Mouse (Mus musculus): Measurements from ENCODE around the gene Pik3cb. TPM values are rescaled to one million over a fixed set of nuclear protein-coding genes. Genes with fewer than 3 reads are reported as not detected.

Pik3cb gene
- polyA plus RNA-seq, 1 experiment, result 3.4 TPM

DNA sequence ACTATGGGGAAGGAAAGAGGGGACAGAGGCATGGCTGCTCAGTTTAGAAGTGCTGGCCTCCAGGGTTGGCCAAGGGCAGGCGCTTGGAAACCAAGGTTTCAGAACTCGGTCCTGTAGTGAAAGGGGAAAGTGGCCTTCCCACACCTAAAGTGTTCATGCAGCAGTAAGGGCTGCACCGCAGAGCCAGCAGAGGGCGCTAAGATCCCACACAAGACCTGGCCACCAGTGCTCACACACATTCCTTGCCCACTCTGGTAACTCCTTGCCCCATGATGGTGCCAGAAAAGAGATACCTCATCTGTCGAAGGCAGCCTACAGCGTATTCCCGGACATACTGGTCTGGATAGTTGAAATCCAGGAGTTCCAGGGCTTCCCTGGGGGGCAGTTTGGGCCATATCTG, 77.9 kb downstream of the Pik3cb start:
- no peak overlapping the region for H3ac ChIP-seq (ENCODE audit: control insufficient read depth, insufficient read length, low read depth)
- H3K4me3 ChIP-seq (ENCODE audit: insufficient read depth, poor library complexity, severe bottlenecking), result no peak overlapping the region
- no peak for TF ChIP-seq USF1 (IDR thresholded peaks at IDR 0.05; ENCODE audit: low read depth)
- TF ChIP-seq MAX (IDR thresholded peaks at IDR 0.05), result no peak
- no peak for TF ChIP-seq MYOD1 (IDR thresholded peaks at IDR 0.05; ENCODE audit: control insufficient read depth, insufficient read length, low read depth)
- TF ChIP-seq CEBPB (IDR thresholded peaks at IDR 0.05; ENCODE audit: low read depth), result no peak
- peak; percentile 94 for TF ChIP-seq CTCF (IDR thresholded peaks at IDR 0.05; ENCODE audit: control insufficient read depth, insufficient read depth, insufficient read length)
- no peak for TF ChIP-seq MYOG (IDR thresholded peaks at IDR 0.05; ENCODE audit: control insufficient read depth, extremely low read depth, insufficient read length)
- H3K27me3 ChIP-seq (ENCODE audit: control insufficient read depth, insufficient read depth, insufficient read length), result no peaks in the 10 kb centered on the region
- no peaks in the 10 kb centered on the region for H3K79me3 ChIP-seq (ENCODE audit: low read depth)
- no peaks in the 10 kb centered on the region for H3K79me2 ChIP-seq (ENCODE audit: control insufficient read depth, insufficient read depth)
- H3K36me3 ChIP-seq (ENCODE audit: control insufficient read depth, insufficient read depth), result peaks cover 57% of the 10 kb centered on the region

GRCm38 (mm10) chr9:99057751-99058150, 82.7 kb downstream of the Pik3cb start:
- H3K79me3 ChIP-seq (ENCODE audit: low read depth), result no peaks in the 10 kb centered on the region
- H3K4me3 ChIP-seq (ENCODE audit: insufficient read depth, poor library complexity, severe bottlenecking), result no peak overlapping the region
- no peaks in the 10 kb centered on the region for H3K79me2 ChIP-seq (ENCODE audit: control insufficient read depth, insufficient read depth)
- H3ac ChIP-seq (ENCODE audit: control insufficient read depth, insufficient read length, low read depth), result no peak overlapping the region
- peaks cover 35% of the 10 kb centered on the region for H3K36me3 ChIP-seq (ENCODE audit: control insufficient read depth, insufficient read depth)
- H3K27me3 ChIP-seq (ENCODE audit: control insufficient read depth, insufficient read depth, insufficient read length), result no peaks in the 10 kb centered on the region
- no peak for TF ChIP-seq MYOG (IDR thresholded peaks at IDR 0.05; ENCODE audit: control insufficient read depth, extremely low read depth, insufficient read length)
- no peak for TF ChIP-seq USF1 (IDR thresholded peaks at IDR 0.05; ENCODE audit: low read depth)
- no peak for TF ChIP-seq FOSL1 (IDR thresholded peaks at IDR 0.05; ENCODE audit: insufficient read depth, low read length, poor library complexity, severe bottlenecking)
- TF ChIP-seq MYOD1 (IDR thresholded peaks at IDR 0.05; ENCODE audit: control insufficient read depth, insufficient read length, low read depth), result no peak
- TF ChIP-seq MAX (IDR thresholded peaks at IDR 0.05), result no peak
- TF ChIP-seq CEBPB (IDR thresholded peaks at IDR 0.05; ENCODE audit: low read depth), result no peak
- TF ChIP-seq CTCF (IDR thresholded peaks at IDR 0.05; ENCODE audit: control insufficient read depth, insufficient read depth, insufficient read length), result no peak

GRCm38 (mm10) chr9:99049760-99050159, 90.7 kb downstream of the Pik3cb start:
- Histone ChIP-seq H3K79me2 (ENCODE audit: control insufficient read depth, insufficient read depth) (no peaks in the 10 kb centered on the region), H3K4me3 (ENCODE audit: insufficient read depth, poor library complexity, severe bottlenecking) (no peak overlapping the region), H3K79me3 (ENCODE audit: low read depth) (no peaks in the 10 kb centered on the region), H3K27me3 (ENCODE audit: control insufficient read depth, insufficient read depth, insufficient read length) (no peaks in the 10 kb centered on the region), H3ac (ENCODE audit: control insufficient read depth, insufficient read length, low read depth) (no peak overlapping the region), H3K36me3 (ENCODE audit: control insufficient read depth, insufficient read depth) (peaks cover 30% of the 10 kb centered on the region)
- TF ChIP-seq MYOG (IDR thresholded peaks at IDR 0.05; ENCODE audit: control insufficient read depth, extremely low read depth, insufficient read length) (no peak), CTCF (IDR thresholded peaks at IDR 0.05; ENCODE audit: control insufficient read depth, insufficient read depth, insufficient read length) (no peak), MAX (IDR thresholded peaks at IDR 0.05) (no peak), CEBPB (IDR thresholded peaks at IDR 0.05; ENCODE audit: low read depth) (no peak), MYOD1 (IDR thresholded peaks at IDR 0.05; ENCODE audit: control insufficient read depth, insufficient read length, low read depth) (no peak), FOSL1 (IDR thresholded peaks at IDR 0.05; ENCODE audit: insufficient read depth, low read length, poor library complexity, severe bottlenecking) (no peak), USF1 (IDR thresholded peaks at IDR 0.05; ENCODE audit: low read depth) (no peak)

DNA sequence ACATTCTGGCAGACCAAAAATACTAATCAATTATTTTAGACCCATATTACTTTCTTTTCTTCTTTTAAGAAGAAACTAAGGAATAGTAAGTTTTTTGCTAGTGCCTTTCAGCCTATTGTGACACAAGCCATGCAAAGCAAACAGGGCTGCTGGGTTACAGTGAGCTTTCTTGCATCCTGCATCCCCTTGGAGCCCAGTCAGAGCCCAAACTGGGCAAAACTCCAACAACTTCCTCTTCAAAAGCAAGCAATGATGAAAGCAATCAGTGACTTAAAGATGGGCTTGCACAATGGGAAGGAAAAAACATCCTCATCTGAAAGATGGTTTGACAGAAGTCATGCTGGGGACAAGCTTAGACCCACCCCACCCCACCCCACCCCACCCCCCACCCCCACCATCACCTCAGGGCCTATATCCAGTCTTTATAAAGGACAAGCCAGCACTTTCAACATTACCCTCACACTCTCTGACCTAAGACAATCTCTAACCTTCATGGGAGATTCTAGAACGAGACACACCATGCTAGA, 91.6 kb downstream of the Pik3cb start:
- no peaks in the 10 kb centered on the region for H3K79me3 ChIP-seq (ENCODE audit: low read depth)
- H3K36me3 ChIP-seq (ENCODE audit: control insufficient read depth, insufficient read depth), result peaks cover 40% of the 10 kb centered on the region
- no peak for TF ChIP-seq MYOG (IDR thresholded peaks at IDR 0.05; ENCODE audit: control insufficient read depth, extremely low read depth, insufficient read length)
- TF ChIP-seq CEBPB (IDR thresholded peaks at IDR 0.05; ENCODE audit: low read depth), result no peak
- no peak for TF ChIP-seq CTCF (IDR thresholded peaks at IDR 0.05; ENCODE audit: control insufficient read depth, insufficient read depth, insufficient read length)
- TF ChIP-seq MYOD1 (IDR thresholded peaks at IDR 0.05; ENCODE audit: control insufficient read depth, insufficient read length, low read depth), result no peak
- no peak for TF ChIP-seq FOSL1 (IDR thresholded peaks at IDR 0.05; ENCODE audit: insufficient read depth, low read length, poor library complexity, severe bottlenecking)
- TF ChIP-seq USF1 (IDR thresholded peaks at IDR 0.05; ENCODE audit: low read depth), result no peak
- no peak for TF ChIP-seq MAX (IDR thresholded peaks at IDR 0.05)
- no peaks in the 10 kb centered on the region for H3K27me3 ChIP-seq (ENCODE audit: control insufficient read depth, insufficient read depth, insufficient read length)
- no peak overlapping the region for H3K4me3 ChIP-seq (ENCODE audit: insufficient read depth, poor library complexity, severe bottlenecking)
- no peaks in the 10 kb centered on the region for H3K79me2 ChIP-seq (ENCODE audit: control insufficient read depth, insufficient read depth)
- no peak overlapping the region for H3ac ChIP-seq (ENCODE audit: control insufficient read depth, insufficient read length, low read depth)

GRCm38 (mm10) chr9:99044761-99045160, 95.7 kb downstream of the Pik3cb start:
- H3K36me3 ChIP-seq (ENCODE audit: control insufficient read depth, insufficient read depth), result peaks cover 45% of the 10 kb centered on the region
- no peaks in the 10 kb centered on the region for H3K79me2 ChIP-seq (ENCODE audit: control insufficient read depth, insufficient read depth)
- H3ac ChIP-seq (ENCODE audit: control insufficient read depth, insufficient read length, low read depth), result no peak overlapping the region
- no peaks in the 10 kb centered on the region for H3K79me3 ChIP-seq (ENCODE audit: low read depth)
- no peak for TF ChIP-seq FOSL1 (IDR thresholded peaks at IDR 0.05; ENCODE audit: insufficient read depth, low read length, poor library complexity, severe bottlenecking)
- no peak for TF ChIP-seq USF1 (IDR thresholded peaks at IDR 0.05; ENCODE audit: low read depth)
- TF ChIP-seq MAX (IDR thresholded peaks at IDR 0.05), result no peak
- TF ChIP-seq MYOG (IDR thresholded peaks at IDR 0.05; ENCODE audit: control insufficient read depth, extremely low read depth, insufficient read length), result no peak
- no peak for TF ChIP-seq MYOD1 (IDR thresholded peaks at IDR 0.05; ENCODE audit: control insufficient read depth, insufficient read length, low read depth)
- TF ChIP-seq CTCF (IDR thresholded peaks at IDR 0.05; ENCODE audit: control insufficient read depth, insufficient read depth, insufficient read length), result no peak
- TF ChIP-seq CEBPB (IDR thresholded peaks at IDR 0.05; ENCODE audit: low read depth), result no peak
- no peak overlapping the region for H3K4me3 ChIP-seq (ENCODE audit: insufficient read depth, poor library complexity, severe bottlenecking)
- H3K27me3 ChIP-seq (ENCODE audit: control insufficient read depth, insufficient read depth, insufficient read length), result no peaks in the 10 kb centered on the region

DNA sequence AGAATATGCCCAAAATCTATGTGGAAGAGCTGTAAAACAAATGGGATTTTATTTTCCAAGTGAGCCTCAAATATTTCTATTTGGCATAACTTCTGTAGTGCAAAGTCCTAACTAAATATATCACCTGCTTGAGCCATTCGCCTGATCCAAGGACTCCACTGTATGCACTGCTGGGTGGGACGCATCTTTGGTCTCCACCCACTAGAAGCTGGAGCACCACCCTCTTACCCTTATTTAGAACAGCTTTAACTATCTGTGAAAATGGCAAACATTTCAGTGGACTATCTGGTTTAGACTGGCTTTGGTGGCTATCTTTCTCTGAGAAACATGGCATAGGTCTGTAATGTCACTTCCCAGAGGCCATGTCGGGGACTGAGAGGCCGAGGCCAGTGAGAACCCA, 97.8 kb downstream of the Pik3cb start:
- TF ChIP-seq CTCF (IDR thresholded peaks at IDR 0.05; ENCODE audit: control insufficient read depth, insufficient read depth, insufficient read length), result no peak
- TF ChIP-seq MYOG (IDR thresholded peaks at IDR 0.05; ENCODE audit: control insufficient read depth, extremely low read depth, insufficient read length), result no peak
- TF ChIP-seq MYOD1 (IDR thresholded peaks at IDR 0.05; ENCODE audit: control insufficient read depth, insufficient read length, low read depth), result no peak
- no peak for TF ChIP-seq MAX (IDR thresholded peaks at IDR 0.05)
- TF ChIP-seq USF1 (IDR thresholded peaks at IDR 0.05; ENCODE audit: low read depth), result no peak
- no peak for TF ChIP-seq FOSL1 (IDR thresholded peaks at IDR 0.05; ENCODE audit: insufficient read depth, low read length, poor library complexity, severe bottlenecking)
- TF ChIP-seq CEBPB (IDR thresholded peaks at IDR 0.05; ENCODE audit: low read depth), result no peak
- Histone ChIP-seq H3K4me3 (ENCODE audit: insufficient read depth, poor library complexity, severe bottlenecking) (no peak overlapping the region), H3K79me3 (ENCODE audit: low read depth) (no peaks in the 10 kb centered on the region), H3ac (ENCODE audit: control insufficient read depth, insufficient read length, low read depth) (no peak overlapping the region), H3K79me2 (ENCODE audit: control insufficient read depth, insufficient read depth) (no peaks in the 10 kb centered on the region), H3K27me3 (ENCODE audit: control insufficient read depth, insufficient read depth, insufficient read length) (no peaks in the 10 kb centered on the region), H3K36me3 (ENCODE audit: control insufficient read depth, insufficient read depth) (peaks cover 52% of the 10 kb centered on the region)

Measured in C2C12 (cell line).